Mouse (Mus musculus): ENCODE measurements at regions not wholly inside any gene's neighbourhood (a gene's known extent, or its start where the extent isn't known, plus 50 kb on each side); places are given as distances from the start of the nearest gene placed in this dataset.

- TF ChIP-seq CTCF (IDR thresholded peaks at IDR 0.05) (no peak), POLR2A (IDR thresholded peaks at IDR 0.05; ENCODE audit: insufficient read depth, low read depth, low read length) (no peak)
Observed at GRCm38 (mm10) chr13:37120219-37120618, 70.2 kb upstream of the F13a1 start.

Measured in heart, adult 2 months (tissue).